ENCODE assay signal across 21 mouse cellular contexts in the genomic region with DNA sequence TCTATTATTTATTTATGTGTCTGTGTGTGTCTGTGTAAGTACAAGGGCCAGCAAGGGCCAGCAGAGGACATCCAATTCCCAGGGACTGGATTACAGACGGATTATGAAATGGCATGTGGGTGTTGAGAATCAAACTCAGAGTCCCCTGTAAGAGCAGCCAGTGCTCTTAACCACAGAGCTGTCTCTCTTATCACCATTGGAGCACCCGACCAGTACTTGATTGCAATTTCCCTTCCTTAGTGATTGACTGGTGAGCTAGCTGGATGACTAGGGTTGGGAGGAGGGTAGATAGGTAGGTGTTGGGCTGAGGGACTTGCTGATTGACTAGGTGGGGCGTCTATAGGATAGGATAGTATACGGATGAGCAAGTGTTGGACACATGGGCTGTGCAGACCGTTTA. TPM values are rescaled to one million over a fixed set of nuclear protein-coding genes. Genes with fewer than 3 reads are reported as not detected.
"Had no signal": no experiment of that assay in that cellular context is flagged by ENCODE, and none has a peak within 500 bp of the region (broad histone marks: within the 10 kb centered on the region; RNA-seq: fewer than 3 reads in every experiment).

No protein-coding gene starts in this region.

- H3K27me3 ChIP-seq: neural tube, embryonic 12.5 days; neural tube, embryonic 13.5 days; neural tube, embryonic 15.5 days; stomach, embryonic 15.5 days had no signal

- H3K9ac ChIP-seq: neural tube, embryonic 12.5 days; neural tube, embryonic 13.5 days; neural tube, embryonic 15.5 days; stomach, embryonic 15.5 days had no signal

- H3K4me3 ChIP-seq: neural tube, embryonic 12.5 days; neural tube, embryonic 13.5 days; neural tube, embryonic 15.5 days; stomach, embryonic 15.5 days had no signal

- H3K36me3 ChIP-seq: neural tube, embryonic 12.5 days; neural tube, embryonic 13.5 days; neural tube, embryonic 15.5 days; stomach, embryonic 15.5 days had no signal

- DNase-seq: retina, postnatal 1 day; right cerebral cortex, adult 18-20 months; right cerebral cortex, postnatal 14 days; right cerebral cortex, postnatal 25 days; right cerebral cortex, postnatal 4 days; spleen, adult 18-20 months; thymus, adult 18-20 months; thymus, adult 2 months; thymus, postnatal 14 days; thymus, postnatal 25 days; thymus, postnatal 36 days; thymus, postnatal 4 days had no signal

- H3K27ac ChIP-seq: neural tube, embryonic 12.5 days; neural tube, embryonic 13.5 days; neural tube, embryonic 15.5 days; stomach, embryonic 15.5 days; stomach, postnatal 0 days had no signal

- H3K4me1 ChIP-seq: neural tube, embryonic 12.5 days; neural tube, embryonic 13.5 days; neural tube, embryonic 15.5 days; stomach, embryonic 15.5 days had no signal

- H3K9me3 ChIP-seq: neural tube, embryonic 12.5 days; neural tube, embryonic 13.5 days; neural tube, embryonic 15.5 days; stomach, embryonic 15.5 days had no signal

RNA-seq across cellular contexts. Expression of a gene that starts 3.4 kb away (rescaled TPM):
- polyA plus RNA-seq: neural tube, embryonic 12.5 days; neural tube, embryonic 14.5 days; neural tube, embryonic 15.5 days; small intestine, adult 2 months; testis, adult 2 months; urinary bladder, adult 2 months had no signal
